Mouse (Mus musculus): ENCODE results near the gene Zic1. TPM values are rescaled to one million over a fixed set of nuclear protein-coding genes. Genes with fewer than 3 reads are reported as not detected.

The Zic1 gene
- polyA plus RNA-seq, 1 experiment from 2014 or later = 25.1 TPM

DNA sequence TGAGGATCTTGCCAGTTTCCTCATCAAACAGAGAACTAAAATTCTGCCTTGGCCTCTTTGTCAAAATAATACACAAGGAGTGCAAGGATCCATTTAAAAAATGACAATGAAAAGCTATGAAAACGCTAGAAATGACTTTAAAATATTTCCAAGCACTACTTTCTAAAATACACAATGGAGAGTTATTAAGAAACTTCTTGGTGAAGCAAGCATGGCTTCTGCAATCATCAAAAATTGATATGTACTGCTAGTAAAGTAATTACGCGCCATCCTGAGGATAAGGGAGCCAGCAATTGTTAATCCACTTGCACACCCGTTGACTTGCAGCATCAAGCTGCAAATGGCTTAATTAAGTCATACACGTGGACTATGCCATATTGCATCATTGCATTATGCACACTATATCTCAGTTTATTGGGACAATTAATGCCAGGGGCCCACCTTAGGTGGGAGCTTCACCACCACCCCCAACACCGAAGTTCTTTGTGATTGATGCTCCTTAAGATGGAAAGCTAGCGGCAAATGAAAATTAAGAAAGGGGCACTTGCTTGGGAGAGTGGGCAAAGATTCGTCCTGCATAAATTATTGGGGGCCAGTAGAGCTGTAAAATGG, 35.0 kb upstream of the Zic1 start:
- H3K4me3 ChIP-seq (replicated peaks; ENCODE audit: low read length) = no peak overlapping the region
- 8% methylated on average over 8 of the region's 8 CpGs for WGBS
- no peaks in the 10 kb centered on the region for H3K9me3 ChIP-seq (ENCODE audit: control insufficient read depth, low read length)
- no peak overlapping the region for H3K4me2 ChIP-seq (replicated peaks)
- no peak for DNase-seq (ENCODE audit: low spot score)
- H3K9ac ChIP-seq = no peak overlapping the region
- no peak overlapping the region for H3K27ac ChIP-seq
- no peaks in the 10 kb centered on the region for H3K4me1 ChIP-seq (replicated peaks; ENCODE audit: control insufficient read depth, insufficient read depth, low read length)
- ATAC-seq (ENCODE audit: low FRiP score) = 0 out of 2 replicates have a peak, but pooled peaks have one; percentile 41
- no peaks in the 10 kb centered on the region for H3K36me3 ChIP-seq (replicated peaks; ENCODE audit: control insufficient read depth, insufficient read depth)
- peaks cover 98% of the 10 kb centered on the region for H3K27me3 ChIP-seq (ENCODE audit: control insufficient read depth, insufficient read depth, low read length)

DNA sequence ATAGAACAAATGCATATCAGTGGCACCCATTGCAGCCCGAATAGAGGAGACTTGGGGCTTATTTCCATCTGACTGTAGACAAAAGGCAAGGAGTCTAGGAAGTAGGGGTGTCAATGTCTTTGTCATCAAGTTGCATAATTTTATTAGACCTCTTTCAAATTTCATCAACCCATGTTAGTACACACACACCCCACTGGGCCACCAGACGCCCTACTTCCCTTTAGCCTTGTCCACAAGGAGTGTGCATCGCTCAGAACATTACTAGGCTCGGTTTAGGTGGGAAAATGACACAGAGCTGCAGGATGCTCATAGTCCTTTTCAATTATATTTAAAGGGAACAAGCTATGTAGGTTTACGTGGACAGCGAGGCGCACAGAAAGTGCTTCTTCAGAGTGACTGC, 34.4 kb upstream of the Zic1 start:
- no peaks in the 10 kb centered on the region for H3K4me1 ChIP-seq (replicated peaks; ENCODE audit: control insufficient read depth, insufficient read depth, low read length)
- H3K36me3 ChIP-seq (replicated peaks; ENCODE audit: control insufficient read depth, insufficient read depth) = no peaks in the 10 kb centered on the region
- H3K27ac ChIP-seq = no peak overlapping the region
- no peaks in the 10 kb centered on the region for H3K9me3 ChIP-seq (ENCODE audit: control insufficient read depth, low read length)
- WGBS = 26% methylated on average over 7 of the region's 7 CpGs
- H3K9ac ChIP-seq = no peak overlapping the region
- DNase-seq (ENCODE audit: low spot score) (no peak), ATAC-seq (ENCODE audit: low FRiP score) (no peak)
- no peak overlapping the region for H3K4me3 ChIP-seq (replicated peaks; ENCODE audit: low read length)
- H3K4me2 ChIP-seq (replicated peaks) = no peak overlapping the region
- peaks cover 98% of the 10 kb centered on the region for H3K27me3 ChIP-seq (ENCODE audit: control insufficient read depth, insufficient read depth, low read length)

DNA sequence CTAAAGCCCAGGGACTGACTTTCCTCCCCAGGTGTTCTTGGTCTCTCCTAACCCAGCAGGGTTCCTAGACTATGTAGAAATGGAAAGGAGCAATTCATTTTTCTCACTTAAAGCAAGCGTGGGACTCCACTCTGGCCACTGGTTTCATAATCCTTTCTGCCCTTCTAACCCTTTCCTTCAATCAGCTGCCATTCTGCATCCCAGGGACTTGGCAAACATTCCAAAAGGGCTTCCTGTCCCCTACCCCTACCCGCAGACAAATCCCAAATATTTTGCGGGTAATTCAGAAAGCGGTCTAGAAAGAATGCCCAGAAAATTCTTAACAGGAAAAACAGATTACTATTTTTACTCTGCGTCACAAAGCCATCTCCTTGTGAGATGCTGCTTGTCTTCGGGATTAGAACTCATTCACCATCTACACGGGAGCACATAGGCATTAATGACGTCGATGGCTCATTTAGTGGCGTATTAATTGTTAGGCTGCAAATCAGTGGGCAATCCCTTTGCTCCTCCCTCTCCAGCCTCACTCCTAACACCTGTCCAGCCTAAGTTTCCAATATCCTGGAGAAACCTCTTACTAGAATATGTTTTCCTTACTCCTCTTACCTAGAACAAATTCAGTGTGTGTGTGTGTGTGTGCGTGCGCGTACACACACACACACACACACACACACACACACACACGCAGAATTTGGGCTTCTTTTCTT, 29.6 kb upstream of the Zic1 start:
- no peaks in the 10 kb centered on the region for H3K9me3 ChIP-seq (ENCODE audit: control insufficient read depth, low read length)
- H3K4me3 ChIP-seq (replicated peaks; ENCODE audit: low read length) = no peak overlapping the region
- no peak overlapping the region; the same call in 1 of the 2 replicates for H3K4me2 ChIP-seq (replicated peaks)
- H3K27ac ChIP-seq = peak overlapping the region; percentile 4; the same call in 1 of the 2 replicates
- H3K36me3 ChIP-seq (replicated peaks; ENCODE audit: control insufficient read depth, insufficient read depth) = no peaks in the 10 kb centered on the region
- DNase-seq (ENCODE audit: low spot score) (no peak), ATAC-seq (ENCODE audit: low FRiP score) (no peak)
- H3K9ac ChIP-seq = no peak overlapping the region
- peaks cover 96% of the 10 kb centered on the region for H3K27me3 ChIP-seq (ENCODE audit: control insufficient read depth, insufficient read depth, low read length)
- 5% methylated on average over 14 of the region's 14 CpGs for WGBS
- no peaks in the 10 kb centered on the region for H3K4me1 ChIP-seq (replicated peaks; ENCODE audit: control insufficient read depth, insufficient read depth, low read length)

GRCm38 (mm10) chr9:91394211-91394646, 28.6 kb upstream of the Zic1 start:
- H3K4me3 ChIP-seq (replicated peaks; ENCODE audit: low read length) = no peak overlapping the region
- no peaks in the 10 kb centered on the region for H3K4me1 ChIP-seq (replicated peaks; ENCODE audit: control insufficient read depth, insufficient read depth, low read length)
- WGBS = 4% methylated on average over 14 of the region's 14 CpGs
- H3K27me3 ChIP-seq (ENCODE audit: control insufficient read depth, insufficient read depth, low read length) = peaks cover 96% of the 10 kb centered on the region
- H3K9me3 ChIP-seq (ENCODE audit: control insufficient read depth, low read length) = no peaks in the 10 kb centered on the region
- DNase-seq (ENCODE audit: low spot score) (no peak), ATAC-seq (ENCODE audit: low FRiP score) (no peak; the same call in 1 of the 2 replicates)
- H3K9ac ChIP-seq = no peak overlapping the region
- H3K36me3 ChIP-seq (replicated peaks; ENCODE audit: control insufficient read depth, insufficient read depth) = no peaks in the 10 kb centered on the region
- no peak overlapping the region for H3K4me2 ChIP-seq (replicated peaks)
- H3K27ac ChIP-seq = peak overlapping the region; percentile 6; the same call in 1 of the 2 replicates

DNA sequence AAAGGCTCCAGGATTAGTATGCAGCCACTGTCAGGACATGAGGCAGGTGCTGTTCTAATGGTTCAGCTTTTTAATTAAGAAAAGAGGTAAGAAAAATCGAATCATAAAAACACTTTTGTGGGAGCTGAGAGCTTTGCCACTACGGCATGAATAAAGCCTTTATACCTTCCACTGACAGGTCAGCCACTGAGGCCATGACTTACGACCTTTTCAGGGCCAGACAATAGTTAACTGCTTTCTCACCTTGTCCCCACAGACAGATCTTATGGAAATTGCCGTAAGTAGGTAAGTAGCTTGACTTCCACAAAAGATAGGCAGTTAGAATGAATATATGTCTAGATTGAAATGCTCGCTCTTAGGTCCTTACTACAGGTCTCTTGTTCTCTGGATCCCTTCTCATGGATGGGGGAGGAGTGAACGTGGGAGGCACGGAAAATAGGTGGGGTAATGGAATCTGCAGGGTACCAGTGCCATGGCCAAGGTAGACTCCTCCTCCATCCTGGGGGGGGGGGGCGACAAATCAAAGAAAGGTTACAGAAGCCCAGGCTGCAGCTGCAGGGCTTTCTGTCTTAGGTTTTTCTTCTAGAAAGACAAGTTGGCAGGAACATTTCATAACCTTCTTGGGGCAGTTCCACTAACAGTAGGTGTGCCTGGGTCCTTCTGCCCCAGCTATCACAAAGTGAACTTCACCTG, 27.9 kb upstream of the Zic1 start:
- no peak for DNase-seq (ENCODE audit: low spot score)
- ATAC-seq (ENCODE audit: low FRiP score) = no peak
- 12% methylated on average over 8 of the region's 8 CpGs for WGBS
- H3K9me3 ChIP-seq (ENCODE audit: control insufficient read depth, low read length) = no peaks in the 10 kb centered on the region
- peak overlapping the region; percentile 6; the same call in 1 of the 2 replicates for H3K27ac ChIP-seq
- no peak overlapping the region for H3K9ac ChIP-seq
- no peaks in the 10 kb centered on the region for H3K36me3 ChIP-seq (replicated peaks; ENCODE audit: control insufficient read depth, insufficient read depth)
- peaks cover 97% of the 10 kb centered on the region for H3K27me3 ChIP-seq (ENCODE audit: control insufficient read depth, insufficient read depth, low read length)
- H3K4me3 ChIP-seq (replicated peaks; ENCODE audit: low read length) = no peak overlapping the region
- H3K4me1 ChIP-seq (replicated peaks; ENCODE audit: control insufficient read depth, insufficient read depth, low read length) = no peaks in the 10 kb centered on the region
- no peak overlapping the region for H3K4me2 ChIP-seq (replicated peaks)

DNA sequence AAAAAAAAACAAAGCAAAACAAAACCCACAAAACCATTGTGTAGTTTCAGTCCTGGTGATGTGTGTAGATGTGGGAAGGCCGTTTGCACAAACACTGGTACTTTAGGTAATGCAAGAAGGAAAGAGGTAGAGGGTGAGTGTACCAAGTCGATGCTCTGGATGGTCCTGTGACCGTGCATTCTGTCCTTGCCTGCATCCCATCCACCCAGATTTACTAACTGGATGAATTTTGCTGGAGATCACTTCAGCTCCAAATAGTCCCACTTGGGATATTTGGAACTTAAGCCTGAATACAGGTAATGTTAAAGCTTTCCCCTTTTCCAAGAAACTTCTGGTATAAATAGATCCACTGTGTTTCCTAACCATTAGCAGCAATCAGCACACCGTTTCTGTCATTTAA, 22.6 kb upstream of the Zic1 start:
- peaks cover 99% of the 10 kb centered on the region for H3K27me3 ChIP-seq (ENCODE audit: control insufficient read depth, insufficient read depth, low read length)
- no peak for ATAC-seq (ENCODE audit: low FRiP score)
- no peak overlapping the region; the same call in 1 of the 2 replicates for H3K9ac ChIP-seq

GRCm38 (mm10) chr9:91387740-91388080, 22.1 kb upstream of the Zic1 start:
- no peak for ATAC-seq (ENCODE audit: low FRiP score)
- Histone ChIP-seq H3K27ac (peak overlapping the region; percentile 93), H3K9me3 (ENCODE audit: control insufficient read depth, low read length) (no peaks in the 10 kb centered on the region), H3K36me3 (replicated peaks; ENCODE audit: control insufficient read depth, insufficient read depth) (no peaks in the 10 kb centered on the region), H3K9ac (peak overlapping the region; percentile 48), H3K4me2 (replicated peaks) (peak overlapping the region; percentile 47), H3K4me1 (replicated peaks; ENCODE audit: control insufficient read depth, insufficient read depth, low read length) (no peaks in the 10 kb centered on the region), H3K27me3 (ENCODE audit: control insufficient read depth, insufficient read depth, low read length) (peaks cover 95% of the 10 kb centered on the region), H3K4me3 (replicated peaks; ENCODE audit: low read length) (no peak overlapping the region)
- 6% methylated on average over 5 of the region's 5 CpGs for WGBS
- no peak for DNase-seq (ENCODE audit: low spot score)

More for the DNA sequence above, 22.6 kb upstream of the Zic1 start:
- 7% methylated on average over 4 of the region's 4 CpGs for WGBS
- DNase-seq (ENCODE audit: low spot score) = no peak
- no peaks in the 10 kb centered on the region for H3K4me1 ChIP-seq (replicated peaks; ENCODE audit: control insufficient read depth, insufficient read depth, low read length)
- H3K4me2 ChIP-seq (replicated peaks) = peak overlapping the region; percentile 47
- H3K9me3 ChIP-seq (ENCODE audit: control insufficient read depth, low read length) = no peaks in the 10 kb centered on the region
- H3K27ac ChIP-seq = peak overlapping the region; percentile 93
- no peak overlapping the region for H3K4me3 ChIP-seq (replicated peaks; ENCODE audit: low read length)
- no peaks in the 10 kb centered on the region for H3K36me3 ChIP-seq (replicated peaks; ENCODE audit: control insufficient read depth, insufficient read depth)

DNA sequence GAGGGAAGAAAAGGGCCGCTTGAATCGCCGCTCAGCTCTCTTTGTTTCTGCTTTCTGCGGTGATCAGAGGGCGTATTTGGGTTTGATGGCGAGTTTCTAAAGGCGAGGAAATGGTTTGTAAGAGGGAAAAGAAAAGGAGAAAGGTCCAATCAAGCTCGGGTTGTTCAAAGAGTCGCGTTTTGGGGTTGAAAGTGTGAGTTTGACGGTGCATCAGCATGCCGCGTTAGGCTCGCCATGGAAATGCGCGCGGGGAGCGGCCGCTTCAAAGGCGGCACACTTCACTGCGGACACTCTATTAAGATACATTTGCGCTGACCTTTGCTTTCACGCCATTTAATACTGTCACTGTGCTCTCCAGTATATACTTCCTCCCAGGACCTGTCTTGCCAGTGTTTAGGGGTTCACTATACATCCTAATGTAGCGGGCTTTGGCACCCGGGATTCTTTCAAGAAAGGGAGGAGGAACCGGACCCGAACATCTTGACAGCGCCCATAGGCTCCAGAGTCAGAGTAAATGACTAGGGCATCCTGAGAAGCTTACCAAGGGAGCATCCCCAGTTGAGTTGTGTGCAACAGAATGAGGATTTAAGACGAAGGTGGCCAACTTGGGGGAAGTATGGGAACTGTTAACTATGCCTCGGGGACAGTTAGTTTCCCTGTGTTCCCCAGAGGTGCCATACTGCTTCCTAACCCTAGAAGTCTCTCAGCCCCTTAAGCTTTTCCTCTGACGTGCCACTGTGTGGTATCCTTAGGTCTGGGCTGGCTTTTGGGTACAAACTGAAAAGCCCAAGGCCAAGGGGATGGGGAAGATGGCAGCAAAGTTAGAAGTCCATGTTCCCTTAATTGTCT, 21.5 kb upstream of the Zic1 start:
- Histone ChIP-seq H3K9me3 (ENCODE audit: control insufficient read depth, low read length) (no peaks in the 10 kb centered on the region), H3K4me3 (replicated peaks; ENCODE audit: low read length) (peak overlapping the region; percentile 12; the same call in 1 of the 2 replicates), H3K4me1 (replicated peaks; ENCODE audit: control insufficient read depth, insufficient read depth, low read length) (no peaks in the 10 kb centered on the region), H3K4me2 (replicated peaks) (peak overlapping the region; percentile 47), H3K36me3 (replicated peaks; ENCODE audit: control insufficient read depth, insufficient read depth) (no peaks in the 10 kb centered on the region), H3K27me3 (ENCODE audit: control insufficient read depth, insufficient read depth, low read length) (peaks cover 89% of the 10 kb centered on the region), H3K9ac (peak overlapping the region; percentile 48), H3K27ac (peak overlapping the region; percentile 93)
- DNase-seq (ENCODE audit: low spot score) (no peak), ATAC-seq (ENCODE audit: low FRiP score) (no peak)
- 2% methylated on average over 31 of the region's 31 CpGs for WGBS

Measured in hindbrain, embryonic 14.5 days (tissue).